Mouse (Mus musculus): ENCODE results near the gene Mpped2. TPM values are rescaled to one million over a fixed set of nuclear protein-coding genes. Genes with fewer than 3 reads are reported as not detected.

Mpped2 gene
- polyA plus RNA-seq, 1 experiment from 2014 or later, result 199 TPM

- Histone ChIP-seq H3K36me3 (ENCODE audit: control insufficient read depth, insufficient read depth) (no peaks in the 10 kb centered on the region), H3K9me3 (ENCODE audit: control insufficient read depth, low read length) (no peaks in the 10 kb centered on the region), H3K27me3 (replicated peaks; ENCODE audit: control insufficient read depth, insufficient read depth, low read length) (no peaks in the 10 kb centered on the region), H3K9ac (replicated peaks; ENCODE audit: low read depth, low read length) (no peak overlapping the region), H3K27ac (ENCODE audit: low read length) (no peak overlapping the region), H3K4me1 (replicated peaks; ENCODE audit: control insufficient read depth, insufficient read depth, low read length) (peaks cover 51% of the 10 kb centered on the region), H3K4me2 (ENCODE audit: low read length) (peak overlapping the region; percentile 27; the same call in 1 of the 2 replicates), H3K4me3 (replicated peaks; ENCODE audit: low read length) (no peak overlapping the region)
- 46% methylated on average over 7 of the region's 7 CpGs for WGBS
- ATAC-seq, result peak; percentile 3; the same call in 1 of the 2 replicates
Observed at GRCm38 (mm10) chr2:106716365-106716717, 23.3 kb downstream of the Mpped2 start.

DNA sequence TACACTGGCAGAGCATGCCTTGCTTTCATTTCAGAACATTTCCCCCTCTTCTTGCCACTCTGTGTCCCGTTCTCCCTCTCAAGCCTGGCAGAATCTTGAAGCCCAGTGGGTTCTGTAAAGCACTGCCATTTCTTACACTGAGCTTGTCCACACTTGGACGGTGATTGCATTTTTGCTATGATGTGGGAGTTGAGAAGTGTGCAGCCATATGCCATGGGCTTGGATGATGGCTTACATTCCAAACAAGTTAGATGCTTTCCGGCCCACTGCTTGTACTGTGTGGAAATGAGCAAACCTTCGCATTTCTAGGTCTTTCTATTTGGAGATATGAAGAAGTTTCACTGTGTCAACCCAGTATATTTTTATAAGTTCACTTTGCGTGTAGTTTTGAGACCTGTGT, 25.8 kb downstream of the Mpped2 start:
- 79% methylated on average over 5 of the region's 5 CpGs for WGBS
- no peak for ATAC-seq
- H3K4me2 ChIP-seq (ENCODE audit: low read length), result no peak overlapping the region
- peaks cover 60% of the 10 kb centered on the region for H3K4me1 ChIP-seq (replicated peaks; ENCODE audit: control insufficient read depth, insufficient read depth, low read length)
- no peak overlapping the region for H3K4me3 ChIP-seq (replicated peaks; ENCODE audit: low read length)
- no peak overlapping the region for H3K27ac ChIP-seq (ENCODE audit: low read length)
- H3K9ac ChIP-seq (replicated peaks; ENCODE audit: low read depth, low read length), result no peak overlapping the region
- H3K36me3 ChIP-seq (ENCODE audit: control insufficient read depth, insufficient read depth), result no peaks in the 10 kb centered on the region
- H3K27me3 ChIP-seq (replicated peaks; ENCODE audit: control insufficient read depth, insufficient read depth, low read length), result no peaks in the 10 kb centered on the region
- no peaks in the 10 kb centered on the region for H3K9me3 ChIP-seq (ENCODE audit: control insufficient read depth, low read length)

DNA sequence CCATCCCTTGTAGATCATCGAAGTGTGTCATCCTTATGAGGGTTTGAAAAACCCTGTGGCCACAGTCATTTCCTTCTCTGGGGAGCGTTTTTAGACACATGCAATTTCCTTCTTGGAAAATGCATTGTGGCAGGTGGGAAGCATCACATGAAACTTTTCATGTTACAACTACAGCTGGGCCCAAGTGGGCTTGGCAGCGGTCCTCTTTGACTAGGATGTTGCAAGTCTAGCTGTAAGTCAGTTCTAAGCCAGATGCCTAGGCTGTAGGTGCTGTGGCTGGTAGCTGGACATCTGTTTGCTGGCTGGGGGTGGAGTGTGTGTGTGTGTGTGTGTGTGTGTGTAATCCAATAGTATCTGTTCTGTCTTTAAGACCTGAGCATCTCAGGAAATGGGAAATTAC, 26.4 kb downstream of the Mpped2 start:
- Histone ChIP-seq H3K4me1 (replicated peaks; ENCODE audit: control insufficient read depth, insufficient read depth, low read length) (peaks cover 61% of the 10 kb centered on the region), H3K36me3 (ENCODE audit: control insufficient read depth, insufficient read depth) (no peaks in the 10 kb centered on the region), H3K27ac (ENCODE audit: low read length) (no peak overlapping the region), H3K27me3 (replicated peaks; ENCODE audit: control insufficient read depth, insufficient read depth, low read length) (no peaks in the 10 kb centered on the region), H3K9ac (replicated peaks; ENCODE audit: low read depth, low read length) (no peak overlapping the region), H3K9me3 (ENCODE audit: control insufficient read depth, low read length) (no peaks in the 10 kb centered on the region), H3K4me3 (replicated peaks; ENCODE audit: low read length) (no peak overlapping the region), H3K4me2 (ENCODE audit: low read length) (no peak overlapping the region)
- ATAC-seq, result no peak
- 96% methylated on average over 3 of the region's 3 CpGs for WGBS

DNA sequence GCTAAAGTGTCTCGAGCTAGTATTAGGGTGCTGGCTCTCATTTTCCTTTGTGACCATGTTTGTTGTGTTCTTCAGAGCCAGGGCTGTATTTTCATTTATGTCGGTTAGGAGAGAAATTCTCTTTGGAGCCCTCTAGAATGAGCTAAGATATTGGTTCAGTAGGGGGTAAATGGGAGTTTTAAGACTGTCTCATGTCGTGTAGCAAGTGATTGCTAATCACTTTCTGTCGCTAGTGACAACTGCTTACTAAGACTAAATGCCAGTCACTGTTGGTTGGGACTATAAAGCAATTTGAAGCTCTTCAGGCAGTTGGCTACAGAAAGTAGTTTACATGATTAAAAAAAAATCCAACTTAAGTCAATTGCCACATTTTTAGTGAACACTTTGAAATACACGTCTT, 27.6 kb downstream of the Mpped2 start:
- peaks cover 56% of the 10 kb centered on the region for H3K4me1 ChIP-seq (replicated peaks; ENCODE audit: control insufficient read depth, insufficient read depth, low read length)

DNA sequence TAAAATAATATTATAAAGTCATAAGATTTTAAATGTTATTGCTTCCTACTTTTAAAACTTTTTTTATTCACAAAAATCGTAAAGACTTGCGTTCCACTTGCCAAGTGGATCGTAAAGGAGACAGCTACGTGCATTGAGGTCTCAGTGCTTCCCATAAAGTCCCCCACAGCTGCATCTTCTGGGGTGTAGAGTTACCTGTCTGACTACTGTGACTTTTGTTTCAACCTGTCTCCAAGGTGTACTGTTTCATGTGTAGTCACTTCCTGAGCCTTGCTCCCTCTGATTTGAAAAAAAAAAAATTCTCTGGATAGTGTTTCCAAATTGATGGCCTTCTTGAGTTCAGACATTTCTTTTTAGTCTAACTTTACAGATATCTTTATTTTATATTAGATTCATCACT, 29.0 kb downstream of the Mpped2 start:
- Histone ChIP-seq H3K27me3 (replicated peaks; ENCODE audit: control insufficient read depth, insufficient read depth, low read length) (no peaks in the 10 kb centered on the region), H3K4me3 (replicated peaks; ENCODE audit: low read length) (no peak overlapping the region), H3K36me3 (ENCODE audit: control insufficient read depth, insufficient read depth) (peaks cover 4% of the 10 kb centered on the region), H3K9me3 (ENCODE audit: control insufficient read depth, low read length) (no peaks in the 10 kb centered on the region), H3K27ac (ENCODE audit: low read length) (no peak overlapping the region), H3K4me1 (replicated peaks; ENCODE audit: control insufficient read depth, insufficient read depth, low read length) (peaks cover 47% of the 10 kb centered on the region), H3K9ac (replicated peaks; ENCODE audit: low read depth, low read length) (no peak overlapping the region), H3K4me2 (ENCODE audit: low read length) (no peak overlapping the region)
- ATAC-seq, result no peak
- WGBS, result 67% methylated on average over 4 of the region's 4 CpGs

More for the DNA sequence above, 27.6 kb downstream of the Mpped2 start:
- no peak overlapping the region for H3K9ac ChIP-seq (replicated peaks; ENCODE audit: low read depth, low read length)
- ATAC-seq, result peak; percentile 19
- 9% methylated on average over 5 of the region's 5 CpGs for WGBS
- no peaks in the 10 kb centered on the region for H3K27me3 ChIP-seq (replicated peaks; ENCODE audit: control insufficient read depth, insufficient read depth, low read length)
- H3K36me3 ChIP-seq (ENCODE audit: control insufficient read depth, insufficient read depth), result peaks cover 4% of the 10 kb centered on the region
- peak overlapping the region; percentile 51 for H3K27ac ChIP-seq (ENCODE audit: low read length)
- H3K4me2 ChIP-seq (ENCODE audit: low read length), result no peak overlapping the region
- no peak overlapping the region for H3K4me3 ChIP-seq (replicated peaks; ENCODE audit: low read length)
- H3K9me3 ChIP-seq (ENCODE audit: control insufficient read depth, low read length), result no peaks in the 10 kb centered on the region

DNA sequence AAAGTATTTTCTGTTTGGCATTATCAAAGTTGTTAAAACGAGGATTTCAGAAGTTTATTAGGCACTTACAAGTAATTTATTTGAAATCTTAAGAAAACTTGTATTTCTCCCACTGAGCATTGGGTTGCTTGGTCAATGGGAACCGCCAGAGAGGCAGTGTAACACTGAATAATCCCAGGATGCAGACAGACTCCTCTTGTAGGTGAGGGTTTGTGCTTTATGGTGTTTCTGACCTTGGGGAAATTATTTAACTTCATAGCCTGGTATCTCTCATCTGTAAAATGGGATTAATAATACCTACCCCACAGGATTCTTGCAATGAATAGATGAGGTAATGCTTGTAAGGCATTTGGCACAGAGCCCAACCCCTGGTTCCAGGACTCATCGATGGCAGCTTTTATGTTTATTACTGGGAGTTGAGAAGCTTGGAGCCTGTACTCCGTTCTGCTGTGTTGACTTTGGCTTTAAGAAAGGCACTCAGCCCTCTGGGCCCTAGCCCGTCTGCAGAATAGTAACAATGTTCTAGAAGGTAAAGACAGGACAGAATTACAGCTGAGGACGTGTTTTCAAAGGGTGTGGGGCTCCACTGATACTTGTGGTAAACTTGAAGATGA, 37.0 kb downstream of the Mpped2 start:
- ATAC-seq, result no peak
- Histone ChIP-seq H3K4me2 (ENCODE audit: low read length) (no peak overlapping the region), H3K4me1 (replicated peaks; ENCODE audit: control insufficient read depth, insufficient read depth, low read length) (peaks cover 23% of the 10 kb centered on the region), H3K9ac (replicated peaks; ENCODE audit: low read depth, low read length) (no peak overlapping the region), H3K27ac (ENCODE audit: low read length) (no peak overlapping the region), H3K27me3 (replicated peaks; ENCODE audit: control insufficient read depth, insufficient read depth, low read length) (no peaks in the 10 kb centered on the region), H3K4me3 (replicated peaks; ENCODE audit: low read length) (no peak overlapping the region), H3K36me3 (ENCODE audit: control insufficient read depth, insufficient read depth) (peaks cover 4% of the 10 kb centered on the region), H3K9me3 (ENCODE audit: control insufficient read depth, low read length) (no peaks in the 10 kb centered on the region)
- WGBS, result 33% methylated on average over 6 of the region's 6 CpGs

DNA sequence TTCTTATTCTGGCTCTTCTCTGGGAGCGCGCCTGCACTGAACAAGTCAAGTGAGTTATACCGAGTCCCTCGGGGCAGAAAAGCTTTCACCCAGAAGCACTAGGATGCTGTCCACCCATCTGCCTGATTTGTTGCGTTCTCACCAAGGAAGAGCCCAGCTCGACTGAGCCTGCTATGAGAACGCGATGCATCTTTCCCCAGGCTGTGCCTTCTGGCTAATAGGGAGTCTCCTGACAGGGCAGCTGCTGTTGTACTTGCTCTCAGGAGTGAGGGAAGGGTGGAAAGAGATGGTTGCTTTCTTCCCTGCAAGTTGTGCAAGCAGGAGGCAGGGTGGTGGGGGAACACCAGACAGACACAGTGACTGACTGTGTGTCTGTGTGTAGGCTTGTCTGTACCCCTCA, 37.5 kb downstream of the Mpped2 start:
- H3K9ac ChIP-seq (replicated peaks; ENCODE audit: low read depth, low read length), result no peak overlapping the region
- no peak overlapping the region for H3K4me3 ChIP-seq (replicated peaks; ENCODE audit: low read length)
- H3K4me2 ChIP-seq (ENCODE audit: low read length), result no peak overlapping the region
- WGBS, result 68% methylated on average over 8 of the region's 8 CpGs
- H3K4me1 ChIP-seq (replicated peaks; ENCODE audit: control insufficient read depth, insufficient read depth, low read length), result peaks cover 27% of the 10 kb centered on the region
- peak; percentile 34; the same call in 1 of the 2 replicates for ATAC-seq
- no peak overlapping the region for H3K27ac ChIP-seq (ENCODE audit: low read length)
- H3K9me3 ChIP-seq (ENCODE audit: control insufficient read depth, low read length), result no peaks in the 10 kb centered on the region
- no peaks in the 10 kb centered on the region; the same call in 1 of the 2 replicates for H3K36me3 ChIP-seq (ENCODE audit: control insufficient read depth, insufficient read depth)
- no peaks in the 10 kb centered on the region for H3K27me3 ChIP-seq (replicated peaks; ENCODE audit: control insufficient read depth, insufficient read depth, low read length)

GRCm38 (mm10) chr2:106731478-106731877, 38.4 kb downstream of the Mpped2 start:
- 83% methylated on average over 4 of the region's 4 CpGs for WGBS
- Histone ChIP-seq H3K36me3 (ENCODE audit: control insufficient read depth, insufficient read depth) (no peaks in the 10 kb centered on the region), H3K4me2 (ENCODE audit: low read length) (no peak overlapping the region), H3K4me3 (replicated peaks; ENCODE audit: low read length) (no peak overlapping the region), H3K27me3 (replicated peaks; ENCODE audit: control insufficient read depth, insufficient read depth, low read length) (no peaks in the 10 kb centered on the region), H3K9ac (replicated peaks; ENCODE audit: low read depth, low read length) (no peak overlapping the region), H3K27ac (ENCODE audit: low read length) (no peak overlapping the region), H3K9me3 (ENCODE audit: control insufficient read depth, low read length) (no peaks in the 10 kb centered on the region), H3K4me1 (replicated peaks; ENCODE audit: control insufficient read depth, insufficient read depth, low read length) (peaks cover 35% of the 10 kb centered on the region)
- no peak for ATAC-seq

DNA sequence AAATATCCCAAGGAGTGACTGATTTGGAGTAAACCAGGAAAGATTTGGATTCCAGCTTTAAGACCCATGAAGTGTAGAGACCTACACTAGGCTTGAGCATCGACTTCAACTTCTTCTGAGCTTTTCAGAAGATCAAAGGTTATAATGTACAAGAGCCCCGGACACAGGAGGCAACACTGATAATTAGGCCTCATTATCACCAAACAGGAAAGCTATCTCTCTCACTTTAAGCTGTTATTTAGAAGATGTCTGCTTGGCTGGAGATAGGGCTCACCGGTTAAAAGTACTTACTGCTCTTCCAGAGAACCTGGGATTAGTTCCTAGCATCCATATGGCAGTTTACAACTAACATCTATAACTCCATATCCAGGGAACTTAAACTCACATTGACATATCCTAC, 39.1 kb downstream of the Mpped2 start:
- no peak overlapping the region for H3K4me2 ChIP-seq (ENCODE audit: low read length)
- H3K27me3 ChIP-seq (replicated peaks; ENCODE audit: control insufficient read depth, insufficient read depth, low read length), result no peaks in the 10 kb centered on the region
- H3K9me3 ChIP-seq (ENCODE audit: control insufficient read depth, low read length), result no peaks in the 10 kb centered on the region
- peaks cover 35% of the 10 kb centered on the region for H3K4me1 ChIP-seq (replicated peaks; ENCODE audit: control insufficient read depth, insufficient read depth, low read length)
- no peak overlapping the region for H3K27ac ChIP-seq (ENCODE audit: low read length)
- ATAC-seq, result no peak
- 46% methylated on average over 3 of the region's 3 CpGs for WGBS
- H3K9ac ChIP-seq (replicated peaks; ENCODE audit: low read depth, low read length), result no peak overlapping the region
- no peaks in the 10 kb centered on the region for H3K36me3 ChIP-seq (ENCODE audit: control insufficient read depth, insufficient read depth)
- H3K4me3 ChIP-seq (replicated peaks; ENCODE audit: low read length), result no peak overlapping the region

DNA sequence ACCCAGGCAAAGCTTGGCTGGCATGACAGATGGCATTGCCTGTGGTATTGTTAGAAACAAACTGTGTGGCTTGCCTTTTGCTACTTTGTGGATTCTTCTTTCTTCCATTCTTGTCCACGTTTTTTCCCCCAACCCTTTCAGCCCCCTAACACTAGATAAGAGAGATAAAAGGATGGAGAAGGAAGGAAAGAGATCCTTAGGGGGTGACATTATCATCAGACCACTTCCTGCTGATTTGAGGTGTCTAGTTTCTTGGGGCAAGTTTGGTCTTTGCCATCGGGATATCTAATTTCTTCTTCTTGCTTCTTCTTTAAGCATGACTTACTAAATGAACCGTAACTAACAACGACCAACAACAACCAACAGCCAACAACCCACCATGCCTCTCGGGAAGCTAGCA, 40.3 kb downstream of the Mpped2 start:
- ATAC-seq, result no peak
- Histone ChIP-seq H3K27ac (ENCODE audit: low read length) (no peak overlapping the region), H3K4me2 (ENCODE audit: low read length) (no peak overlapping the region), H3K4me1 (replicated peaks; ENCODE audit: control insufficient read depth, insufficient read depth, low read length) (peaks cover 35% of the 10 kb centered on the region), H3K4me3 (replicated peaks; ENCODE audit: low read length) (no peak overlapping the region), H3K27me3 (replicated peaks; ENCODE audit: control insufficient read depth, insufficient read depth, low read length) (no peaks in the 10 kb centered on the region), H3K9ac (replicated peaks; ENCODE audit: low read depth, low read length) (no peak overlapping the region), H3K9me3 (ENCODE audit: control insufficient read depth, low read length) (no peaks in the 10 kb centered on the region), H3K36me3 (ENCODE audit: control insufficient read depth, insufficient read depth) (no peaks in the 10 kb centered on the region)
- 57% methylated on average over 5 of the region's 5 CpGs for WGBS

All from forebrain, embryonic 16.5 days (tissue).